Mouse (Mus musculus) stomach, embryonic 14.5 days (tissue): Measurements from ENCODE around the gene Fam122b. TPM values are rescaled to one million over a fixed set of nuclear protein-coding genes. Genes with fewer than 3 reads are reported as not detected.

Source experiments
- polyA plus RNA-seq: library from polyadenylated mRNA; unstranded; fragments of >200 nt; fragmentation: Nextera tagmentation; extraction: Ambion mirVana; gene quantifications from 2 replicates; pipeline ENCODE4 v1.2.1, GENCODE M21; 2014

Fam122b gene
- polyA plus RNA-seq, 1 experiment from 2014 or later: 12.4 TPM

Other genes starting within 250 kb of the Fam122b start
- 13.7 and 15.3 TPM in 2 replicates for gene Plac1, start 29.7 kb downstream of the Fam122b start, polyA plus RNA-seq
- not detected in 2 replicates for gene Fam122c, start 3.6 kb upstream of the Fam122b start, polyA plus RNA-seq
- 39.0 and 44.7 TPM in 2 replicates for gene Mospd1, start 100.7 kb upstream of the Fam122b start, polyA plus RNA-seq
- not detected in 2 replicates for gene Etd, start 165.1 kb upstream of the Fam122b start, polyA plus RNA-seq